Mouse (Mus musculus) midbrain, embryonic 15.5 days (tissue): ENCODE results near the gene Slc12a7. TPM values are rescaled to one million over a fixed set of nuclear protein-coding genes. Genes with fewer than 3 reads are reported as not detected.
A peak's percentile ranks its signal among the peaks of the same experiment; 100 is the strongest.

ENCODE experiments used
- ATAC-seq: fragments of 200-750 bp; cut with Nextera tagmentation; replicated peaks from 2 replicates; pipeline ENCODE4 v1.8.0; 2017; ENCODE audit warnings: moderate TSS enrichment
- H3K27ac ChIP-seq: fragments of 300-500 bp; sonication (generic); 2 replicates; pipeline ENCODE4 v1.5.1; 2015; ENCODE audit warnings: mild to moderate bottlenecking, inconsistent platforms
- H3K27me3 ChIP-seq: fragments of 300-500 bp; sonication (generic); replicated peaks from 2 replicates; pipeline ENCODE4 v1.6.1; 2015; ENCODE audit warnings: inconsistent platforms
- H3K36me3 ChIP-seq: fragments of 300-500 bp; sonication (generic); replicated peaks from 2 replicates; pipeline ENCODE4 v1.6.1; 2015; ENCODE audit warnings: inconsistent platforms
- H3K4me1 ChIP-seq: fragments of 300-500 bp; sonication (generic); 2 replicates; pipeline ENCODE4 v1.6.1; 2015; ENCODE audit warnings: inconsistent platforms
- H3K4me2 ChIP-seq: fragments of 300-500 bp; sonication (generic); 2 replicates; pipeline ENCODE4 v1.6.1; 2015; ENCODE audit warnings: inconsistent platforms, mild to moderate bottlenecking, moderate library complexity
- H3K4me3 ChIP-seq: fragments of 300-500 bp; sonication (generic); 2 replicates; pipeline ENCODE4 v1.5.1; 2015; ENCODE audit warnings: mild to moderate bottlenecking, inconsistent platforms
- H3K9ac ChIP-seq: fragments of 300-500 bp; sonication (generic); 2 replicates; pipeline ENCODE4 v1.6.1; 2015; ENCODE audit warnings: mild to moderate bottlenecking, inconsistent platforms
- H3K9me3 ChIP-seq: fragments of 300-500 bp; sonication (generic); 2 replicates; pipeline ENCODE4 v1.6.1; 2016; ENCODE audit warnings: inconsistent platforms
- WGBS: fragments of 180-500 bp; shearing (Covaris S2); methylation state at CpG from one replicate; pipeline ENCODE4 v1.1.7; 2015; ENCODE audit warnings: mixed read lengths; 5-methylcytosine and 5-hydroxymethylcytosine counted together
- polyA plus RNA-seq: library from polyadenylated mRNA; unstranded; fragments of >200 nt; fragmentation: Nextera tagmentation; extraction: Ambion mirVana; gene quantifications from 2 replicates; pipeline ENCODE4 v1.2.1, GENCODE M21; 2015

Gene Slc12a7
- polyA plus RNA-seq, 1 experiment from 2014 or later, result 9.8 TPM

GRCm38 (mm10) chr13:73799110-73799509, 66.2 kb downstream of the Slc12a7 start:
- Histone ChIP-seq H3K4me1 (no peaks in the 10 kb centered on the region), H3K27ac (no peak overlapping the region), H3K9me3 (no peaks in the 10 kb centered on the region), H3K36me3 (no peaks in the 10 kb centered on the region), H3K9ac (no peak overlapping the region), H3K4me2 (no peak overlapping the region), H3K27me3 (no peaks in the 10 kb centered on the region), H3K4me3 (no peak overlapping the region)
- WGBS, result 87% methylated on average over 5 of the region's 5 CpGs
- no peak for ATAC-seq

DNA sequence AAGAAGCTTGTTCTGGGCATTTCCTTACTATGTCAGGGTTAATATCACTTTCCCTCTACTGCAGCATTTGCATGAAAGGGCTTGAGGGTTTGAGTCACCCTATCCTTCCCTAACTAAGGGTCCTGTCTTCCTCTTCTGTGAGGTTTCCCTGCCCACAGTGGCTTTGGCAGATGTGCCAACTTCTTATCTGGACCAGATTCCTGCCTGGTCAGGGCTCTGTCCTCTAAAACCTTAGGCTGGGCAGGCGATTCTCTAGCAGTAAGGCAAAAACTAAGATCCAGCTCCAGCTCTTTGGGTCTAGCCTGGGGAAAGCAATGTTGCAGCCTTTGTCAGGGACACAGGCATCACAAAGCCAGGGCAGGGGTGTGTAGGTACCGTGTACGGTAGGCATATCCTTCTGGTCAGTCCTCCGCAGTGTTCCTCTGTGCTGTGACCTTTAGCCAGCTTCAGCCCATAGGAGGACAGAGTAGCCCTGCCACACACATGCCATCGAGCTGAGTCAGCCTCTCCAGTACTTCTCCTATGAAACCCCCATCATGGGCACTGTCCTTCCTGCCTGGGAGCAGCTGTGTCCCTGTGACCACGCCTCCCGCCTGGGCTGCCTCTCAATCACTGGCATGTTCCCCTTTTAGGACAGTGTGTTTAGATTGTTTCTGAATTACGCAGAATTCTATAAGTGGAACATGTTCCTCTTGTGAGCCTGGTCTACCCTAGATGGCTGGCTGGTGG, 70.7 kb downstream of the Slc12a7 start:
- Histone ChIP-seq H3K27ac (no peak overlapping the region), H3K9ac (no peak overlapping the region), H3K9me3 (no peaks in the 10 kb centered on the region), H3K4me2 (no peak overlapping the region), H3K36me3 (no peaks in the 10 kb centered on the region), H3K27me3 (no peaks in the 10 kb centered on the region), H3K4me3 (no peak overlapping the region), H3K4me1 (no peaks in the 10 kb centered on the region)
- no peak for ATAC-seq
- WGBS, result 93% methylated on average over 8 of the region's 8 CpGs

DNA sequence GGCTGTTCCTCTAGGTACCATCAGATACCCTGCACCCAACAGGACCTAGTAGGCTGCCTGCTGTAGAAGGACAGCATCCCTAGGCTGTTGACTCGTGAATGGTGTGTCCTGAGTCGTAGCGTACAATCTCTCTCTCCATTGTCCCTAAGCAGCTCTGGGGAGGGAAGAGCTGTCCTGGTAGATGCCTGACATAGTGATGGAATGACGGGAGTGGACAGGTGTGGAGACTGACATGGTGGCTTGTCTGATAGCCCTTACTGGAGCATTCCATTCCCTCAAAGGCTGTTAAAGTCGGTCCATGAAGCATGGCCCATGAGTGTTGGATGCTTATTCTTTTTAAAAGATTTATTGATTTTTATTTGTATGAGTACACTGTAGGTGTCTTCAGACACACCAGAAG, 72.0 kb downstream of the Slc12a7 start:
- Histone ChIP-seq H3K27ac (no peak overlapping the region), H3K27me3 (no peaks in the 10 kb centered on the region), H3K4me1 (no peaks in the 10 kb centered on the region), H3K36me3 (no peaks in the 10 kb centered on the region), H3K4me3 (no peak overlapping the region), H3K9me3 (no peaks in the 10 kb centered on the region), H3K9ac (no peak overlapping the region), H3K4me2 (no peak overlapping the region)
- no peak for ATAC-seq
- WGBS, result 95% methylated on average over 5 of the region's 5 CpGs

- no peak overlapping the region for H3K27ac ChIP-seq
- no peak overlapping the region for H3K4me3 ChIP-seq
- WGBS, result 87% methylated on average over 3 of the region's 3 CpGs
- no peaks in the 10 kb centered on the region for H3K27me3 ChIP-seq
- no peaks in the 10 kb centered on the region for H3K36me3 ChIP-seq
- no peak overlapping the region for H3K9ac ChIP-seq
- no peaks in the 10 kb centered on the region for H3K4me1 ChIP-seq
- H3K4me2 ChIP-seq, result no peak overlapping the region
- H3K9me3 ChIP-seq, result no peaks in the 10 kb centered on the region
- no peak for ATAC-seq
These were observed 80.0 kb downstream of the Slc12a7 start for GRCm38 (mm10) chr13:73812936-73813335.

- ATAC-seq, result no peak
- 94% methylated on average over 7 of the region's 7 CpGs for WGBS
- H3K36me3 ChIP-seq, result no peaks in the 10 kb centered on the region
These were observed 81.3 kb downstream of the Slc12a7 start for GRCm38 (mm10) chr13:73814181-73814580.

GRCm38 (mm10) chr13:73816338-73816737, 83.4 kb downstream of the Slc12a7 start:
- no peaks in the 10 kb centered on the region for H3K27me3 ChIP-seq
- no peak overlapping the region for H3K9ac ChIP-seq
- H3K9me3 ChIP-seq, result no peaks in the 10 kb centered on the region
- no peaks in the 10 kb centered on the region for H3K4me1 ChIP-seq
- H3K27ac ChIP-seq, result no peak overlapping the region
- no peak overlapping the region for H3K4me2 ChIP-seq
- H3K36me3 ChIP-seq, result no peaks in the 10 kb centered on the region
- no peak overlapping the region for H3K4me3 ChIP-seq
- no peak for ATAC-seq
- 68% methylated on average over 6 of the region's 6 CpGs for WGBS

More at GRCm38 (mm10) chr13:73814181-73814580, 81.3 kb downstream of the Slc12a7 start:
- Histone ChIP-seq H3K27me3 (no peaks in the 10 kb centered on the region), H3K9ac (no peak overlapping the region), H3K4me1 (no peaks in the 10 kb centered on the region), H3K9me3 (no peaks in the 10 kb centered on the region), H3K27ac (no peak overlapping the region), H3K4me2 (no peak overlapping the region), H3K4me3 (no peak overlapping the region)

DNA sequence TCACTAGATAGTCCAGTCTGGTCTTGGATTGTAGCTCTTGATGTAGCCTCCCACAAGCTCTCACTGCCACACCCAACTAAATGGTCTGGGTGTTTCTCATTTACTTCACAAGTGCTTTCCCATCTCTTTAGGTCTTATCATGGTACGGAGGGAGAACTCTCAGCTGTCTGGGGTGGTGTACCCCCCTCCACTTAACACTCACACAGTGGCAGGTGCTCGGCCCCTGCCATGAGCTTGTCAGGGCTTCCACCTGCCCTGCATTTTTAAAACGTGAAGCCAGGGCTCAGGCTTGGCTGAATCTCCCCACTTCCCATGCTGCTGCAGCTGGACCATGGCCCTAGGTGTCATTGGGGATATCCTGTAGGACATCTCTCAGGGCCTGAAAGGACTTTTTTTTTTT, 86.0 kb downstream of the Slc12a7 start:
- no peak overlapping the region for H3K4me3 ChIP-seq
- no peak overlapping the region for H3K9ac ChIP-seq
- no peaks in the 10 kb centered on the region for H3K27me3 ChIP-seq
- no peak for ATAC-seq
- H3K4me2 ChIP-seq, result no peak overlapping the region
- WGBS, result 83% methylated on average over 3 of the region's 3 CpGs
- no peaks in the 10 kb centered on the region for H3K9me3 ChIP-seq
- H3K27ac ChIP-seq, result no peak overlapping the region
- H3K36me3 ChIP-seq, result no peaks in the 10 kb centered on the region
- H3K4me1 ChIP-seq, result no peaks in the 10 kb centered on the region

DNA sequence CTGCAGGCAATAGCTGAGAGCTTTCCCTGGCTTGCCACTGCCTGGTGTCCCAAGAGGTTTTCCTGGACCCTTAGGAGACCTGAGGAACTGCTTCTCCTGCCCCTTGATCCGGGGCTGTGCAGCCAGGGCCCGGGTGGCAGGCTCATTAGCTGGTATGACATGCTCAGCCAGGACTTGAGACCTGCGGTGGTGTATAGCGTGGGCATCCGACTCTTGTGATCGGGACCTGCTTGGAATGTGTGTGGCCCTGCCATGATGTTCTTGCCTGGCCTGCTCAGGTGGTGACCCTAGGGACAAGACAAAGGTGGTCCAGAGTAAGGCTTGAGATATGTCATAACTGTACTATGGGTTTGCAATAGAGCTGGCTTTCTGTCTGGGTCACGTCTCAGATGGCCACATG, 88.4 kb downstream of the Slc12a7 start:
- H3K36me3 ChIP-seq, result no peaks in the 10 kb centered on the region
- H3K27ac ChIP-seq, result no peak overlapping the region

DNA sequence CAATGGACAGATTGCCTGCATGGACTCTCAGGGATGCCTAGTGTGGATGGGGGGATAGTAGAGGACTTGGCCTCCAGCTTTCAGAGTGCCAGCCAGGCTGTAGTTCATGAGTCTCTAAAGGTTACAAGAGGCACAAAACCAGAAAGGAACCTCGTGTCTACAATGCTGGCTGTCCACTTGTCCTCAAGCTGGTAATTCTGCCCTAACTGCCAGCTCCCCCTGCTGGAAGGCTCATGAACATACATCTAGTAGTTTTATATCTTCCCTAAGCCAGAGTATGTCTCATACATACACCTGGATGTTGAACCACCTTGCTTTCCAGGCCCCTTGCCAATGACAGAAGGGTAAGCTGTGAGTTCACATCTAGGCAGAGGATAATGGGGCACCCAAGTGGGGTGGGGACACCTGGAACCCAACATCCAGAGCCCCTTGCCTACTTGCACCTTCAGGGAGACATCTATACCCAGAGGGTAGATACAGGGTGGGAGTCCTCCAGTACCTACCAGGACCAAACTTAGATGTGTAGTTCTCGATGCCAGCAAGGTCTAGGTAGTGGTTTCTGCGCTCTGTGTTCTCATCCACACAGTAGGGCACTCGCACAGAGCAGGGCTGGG, 89.4 kb downstream of the Slc12a7 start:
- Histone ChIP-seq H3K27me3 (no peaks in the 10 kb centered on the region), H3K4me1 (no peaks in the 10 kb centered on the region), H3K27ac (no peak overlapping the region), H3K4me2 (no peak overlapping the region), H3K9me3 (no peaks in the 10 kb centered on the region), H3K4me3 (no peak overlapping the region), H3K36me3 (no peaks in the 10 kb centered on the region), H3K9ac (no peak overlapping the region)
- ATAC-seq, result no peak
- 74% methylated on average over 4 of the region's 4 CpGs for WGBS

More for the DNA sequence above, 88.4 kb downstream of the Slc12a7 start:
- H3K4me2 ChIP-seq, result no peak overlapping the region
- no peaks in the 10 kb centered on the region for H3K27me3 ChIP-seq
- no peaks in the 10 kb centered on the region for H3K4me1 ChIP-seq
- ATAC-seq, result no peak
- H3K9ac ChIP-seq, result no peak overlapping the region
- no peaks in the 10 kb centered on the region for H3K9me3 ChIP-seq
- WGBS, result 93% methylated on average over 7 of the region's 7 CpGs
- H3K4me3 ChIP-seq, result no peak overlapping the region

GRCm38 (mm10) chr13:73823711-73824110, 90.8 kb downstream of the Slc12a7 start:
- Histone ChIP-seq H3K36me3 (no peaks in the 10 kb centered on the region), H3K27ac (no peak overlapping the region), H3K9ac (no peak overlapping the region), H3K4me2 (no peak overlapping the region), H3K4me3 (no peak overlapping the region), H3K4me1 (no peaks in the 10 kb centered on the region), H3K9me3 (no peaks in the 10 kb centered on the region), H3K27me3 (no peaks in the 10 kb centered on the region)
- WGBS, result 86% methylated on average over 6 of the region's 6 CpGs
- no peak for ATAC-seq

DNA sequence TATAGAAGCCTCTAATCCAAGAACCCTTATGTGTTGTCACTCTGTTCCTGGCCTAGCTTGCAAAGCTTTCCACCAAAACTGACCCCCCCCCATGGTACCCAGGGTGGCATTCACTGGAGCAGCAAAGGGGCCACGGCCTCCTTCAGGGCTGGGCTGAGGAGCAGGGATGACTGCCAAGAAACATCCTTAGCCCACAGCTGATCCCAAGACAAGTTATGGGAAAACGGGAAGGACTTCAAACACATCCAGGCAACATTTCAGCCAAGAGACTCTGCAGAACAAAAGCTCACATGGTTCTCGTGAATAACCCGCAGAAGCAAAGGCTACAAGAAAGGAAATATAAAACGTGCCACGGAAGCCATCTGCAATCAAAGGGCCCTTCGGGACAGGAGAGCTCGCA, 94.3 kb downstream of the Slc12a7 start:
- Histone ChIP-seq H3K27me3 (no peaks in the 10 kb centered on the region), H3K9ac (no peak overlapping the region), H3K4me1 (no peaks in the 10 kb centered on the region), H3K4me2 (no peak overlapping the region), H3K9me3 (no peaks in the 10 kb centered on the region), H3K36me3 (no peaks in the 10 kb centered on the region), H3K4me3 (no peak overlapping the region), H3K27ac (no peak overlapping the region)
- 66% methylated on average over 8 of the region's 8 CpGs for WGBS
- no peak for ATAC-seq

DNA sequence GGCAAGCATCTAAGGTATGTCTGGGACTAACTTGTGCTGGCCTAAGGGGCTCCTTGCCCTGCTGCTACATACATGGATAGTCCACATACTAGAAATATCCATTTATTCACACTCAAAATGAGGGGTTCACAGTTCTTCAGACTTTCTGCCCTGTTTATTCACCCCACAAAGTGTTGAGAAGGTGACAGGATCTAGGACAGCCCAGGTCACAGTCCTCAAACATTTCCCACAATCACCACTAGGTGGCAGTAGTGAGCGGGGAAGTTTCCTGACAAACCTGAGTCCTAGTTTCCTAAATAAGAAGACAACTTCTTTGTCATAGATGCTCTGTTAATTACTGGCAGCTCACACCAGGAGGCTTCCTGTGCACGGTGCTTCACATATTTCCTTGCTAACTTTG, 98.6 kb downstream of the Slc12a7 start:
- Histone ChIP-seq H3K4me1 (peaks cover 6% of the 10 kb centered on the region; the same call in 1 of the 2 replicates), H3K4me3 (no peak overlapping the region), H3K9ac (no peak overlapping the region), H3K27ac (no peak overlapping the region), H3K36me3 (no peaks in the 10 kb centered on the region), H3K27me3 (no peaks in the 10 kb centered on the region), H3K4me2 (no peak overlapping the region), H3K9me3 (no peaks in the 10 kb centered on the region)
- 4% methylated on average over 2 of the region's 2 CpGs for WGBS
- 0 out of 2 replicates have a peak, but pooled peaks have one; percentile 10 for ATAC-seq

DNA sequence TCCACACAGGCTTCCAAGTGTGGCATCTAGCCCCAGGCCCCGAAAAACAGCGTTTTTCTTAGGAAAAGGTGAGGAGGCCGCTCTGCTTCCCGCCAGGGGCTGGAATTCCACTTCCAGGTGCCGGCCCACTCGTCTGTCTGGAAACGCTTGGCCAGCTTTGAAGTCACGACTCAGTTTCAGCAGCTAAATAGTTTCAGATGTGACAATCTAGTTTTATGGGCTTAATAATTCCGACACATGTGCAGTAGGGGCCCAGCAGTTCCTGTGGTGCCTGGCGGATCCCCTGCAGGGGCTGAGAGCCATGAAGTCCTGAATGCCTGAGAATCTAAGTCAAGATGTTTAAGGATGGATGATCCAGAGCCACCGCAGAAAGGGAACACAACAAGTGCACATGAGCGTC, 100.9 kb downstream of the Slc12a7 start:
- WGBS, result 66% methylated on average over 12 of the region's 12 CpGs
- no peak overlapping the region for H3K4me2 ChIP-seq
- no peaks in the 10 kb centered on the region for H3K36me3 ChIP-seq
- no peaks in the 10 kb centered on the region for H3K27me3 ChIP-seq
- no peak overlapping the region for H3K27ac ChIP-seq
- H3K4me1 ChIP-seq, result peaks cover 16% of the 10 kb centered on the region
- no peaks in the 10 kb centered on the region for H3K9me3 ChIP-seq
- no peak overlapping the region for H3K4me3 ChIP-seq
- ATAC-seq, result no peak
- H3K9ac ChIP-seq, result no peak overlapping the region
